Mouse (Mus musculus) yolk sac, embryonic 10.5 days (tissue): ENCODE measurements around the gene Cbx8.

Experiments used
- DNase-seq: peaks from one replicate; pipeline ENCODE4 v3.0.0-alpha.2; 2017; ENCODE audit warnings: low spot score

Cbx8 gene

DNA sequence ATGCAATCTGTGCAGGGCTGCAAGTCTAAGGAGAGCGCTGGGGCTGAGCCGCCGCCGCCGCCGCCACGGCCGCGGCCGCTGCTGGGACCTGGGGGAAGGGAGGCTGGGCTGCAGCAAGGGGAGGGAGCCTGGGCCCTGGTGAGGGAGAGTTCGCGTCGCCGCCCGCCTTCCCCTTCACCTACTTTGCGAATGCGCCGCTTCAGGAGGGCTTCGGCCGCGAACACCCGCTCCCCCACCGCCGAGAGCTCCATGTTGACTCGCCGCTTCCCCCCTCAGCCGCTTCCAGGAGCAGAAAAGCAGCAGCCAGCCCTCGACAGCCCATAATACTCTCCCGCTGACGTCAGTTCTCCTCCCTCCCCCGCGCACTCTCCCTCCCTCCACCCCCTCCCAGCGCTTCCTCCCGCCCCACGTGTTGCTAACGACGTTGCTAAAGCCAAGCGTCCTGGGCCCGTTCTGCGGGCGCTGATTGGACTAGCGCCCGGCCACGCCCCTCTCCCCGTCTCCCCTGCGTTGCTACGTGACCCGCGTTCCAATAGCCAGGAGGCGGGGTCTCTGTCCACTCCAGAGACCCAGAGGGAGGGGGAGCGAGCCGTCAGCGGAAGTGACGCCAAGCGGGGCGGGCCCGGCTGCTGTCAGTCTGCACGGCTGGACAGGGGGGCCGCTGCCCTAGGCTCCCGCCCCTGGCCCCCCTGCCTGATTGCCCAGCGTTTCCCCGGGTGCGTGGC is at the start of gene Cbx8:
Cbx8 (minus strand) TSS at position 370 of the 725 bp plus-strand sequence.
- peak; percentile 100 for DNase-seq

DNA sequence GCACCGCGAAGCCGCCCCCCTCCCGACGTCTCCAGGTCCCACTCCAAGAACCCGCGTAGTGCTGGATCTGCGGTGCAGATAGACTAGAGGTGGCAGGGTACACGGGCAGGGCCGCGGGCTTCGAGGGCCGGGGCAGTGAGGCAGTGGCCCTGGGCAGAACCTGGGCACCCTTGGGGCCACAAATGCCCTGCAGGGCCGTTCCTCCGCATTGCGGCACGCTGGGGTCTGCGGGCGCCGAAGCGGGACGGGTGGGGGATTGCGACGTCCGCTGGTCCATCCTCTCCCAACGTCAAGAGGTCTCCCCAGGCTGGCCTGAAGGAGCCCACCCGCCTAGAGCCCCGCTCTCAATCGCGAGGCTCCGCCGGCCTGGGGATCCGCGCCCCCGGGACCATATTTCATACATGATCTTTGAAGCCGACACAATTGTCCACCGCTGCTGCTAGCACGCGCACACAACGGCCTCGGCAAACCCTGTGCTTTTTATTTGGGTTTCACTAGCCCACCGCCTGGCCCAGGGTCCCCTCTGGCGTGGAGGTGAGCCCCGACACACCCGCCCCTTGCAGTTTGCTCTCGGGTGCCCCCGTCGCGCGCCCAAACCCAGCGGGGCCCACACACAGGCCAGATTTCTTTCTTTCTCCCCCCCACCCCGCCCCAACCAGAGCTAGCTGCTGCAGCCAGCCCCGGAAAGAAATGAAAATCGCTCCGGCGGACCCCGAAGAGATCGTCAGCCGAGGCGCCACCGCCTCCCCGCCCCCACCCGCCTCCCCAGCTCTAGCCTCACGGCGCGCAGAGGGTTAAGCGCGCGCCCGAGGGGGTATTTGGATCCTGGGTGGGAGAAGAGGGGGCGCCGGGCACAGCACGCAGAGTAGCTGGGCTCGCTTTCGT is 49.5 kb upstream of the Cbx8 start:
- no peak for DNase-seq

DNA sequence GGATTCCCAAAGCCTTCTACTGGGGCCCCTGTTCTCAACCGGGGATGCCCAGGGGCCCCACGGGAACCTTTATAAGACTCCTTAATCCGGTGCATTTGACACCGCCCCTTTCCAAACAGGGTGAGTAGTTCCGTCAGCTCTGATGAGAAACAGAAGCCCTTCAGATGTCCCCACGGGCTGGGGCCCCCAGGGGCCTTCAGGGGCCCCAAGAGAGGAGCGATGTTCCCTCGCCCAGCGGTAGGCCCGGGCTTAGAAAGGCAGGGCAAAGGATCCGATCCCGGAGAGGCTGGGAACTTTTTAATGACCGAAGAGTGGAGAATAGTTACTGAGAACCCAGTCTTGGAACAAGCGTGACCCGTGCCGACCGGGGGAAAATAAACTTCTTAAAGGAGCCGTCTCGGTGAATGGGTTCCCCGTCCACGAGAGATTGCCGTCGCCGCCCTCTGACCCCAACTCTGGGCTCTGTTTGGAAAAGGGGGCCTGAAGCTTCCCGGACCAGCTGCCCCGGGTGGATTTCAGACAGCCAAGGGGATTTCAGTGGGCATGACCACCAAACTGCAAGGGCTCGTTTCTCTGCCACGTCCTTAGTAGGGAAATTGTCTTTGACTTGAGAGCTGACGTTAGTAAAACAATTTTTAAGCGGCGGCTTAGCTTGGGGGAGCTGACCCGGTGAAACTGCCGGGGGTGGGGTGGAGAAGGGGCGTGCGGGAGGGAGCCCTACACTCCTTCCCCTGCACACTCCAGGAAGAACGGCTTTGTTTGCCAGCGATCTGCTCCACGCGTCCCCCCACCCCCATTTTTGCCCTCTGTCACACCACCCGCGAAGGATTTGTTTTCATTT is 48.7 kb upstream of the Cbx8 start:
- DNase-seq: no peak

DNA sequence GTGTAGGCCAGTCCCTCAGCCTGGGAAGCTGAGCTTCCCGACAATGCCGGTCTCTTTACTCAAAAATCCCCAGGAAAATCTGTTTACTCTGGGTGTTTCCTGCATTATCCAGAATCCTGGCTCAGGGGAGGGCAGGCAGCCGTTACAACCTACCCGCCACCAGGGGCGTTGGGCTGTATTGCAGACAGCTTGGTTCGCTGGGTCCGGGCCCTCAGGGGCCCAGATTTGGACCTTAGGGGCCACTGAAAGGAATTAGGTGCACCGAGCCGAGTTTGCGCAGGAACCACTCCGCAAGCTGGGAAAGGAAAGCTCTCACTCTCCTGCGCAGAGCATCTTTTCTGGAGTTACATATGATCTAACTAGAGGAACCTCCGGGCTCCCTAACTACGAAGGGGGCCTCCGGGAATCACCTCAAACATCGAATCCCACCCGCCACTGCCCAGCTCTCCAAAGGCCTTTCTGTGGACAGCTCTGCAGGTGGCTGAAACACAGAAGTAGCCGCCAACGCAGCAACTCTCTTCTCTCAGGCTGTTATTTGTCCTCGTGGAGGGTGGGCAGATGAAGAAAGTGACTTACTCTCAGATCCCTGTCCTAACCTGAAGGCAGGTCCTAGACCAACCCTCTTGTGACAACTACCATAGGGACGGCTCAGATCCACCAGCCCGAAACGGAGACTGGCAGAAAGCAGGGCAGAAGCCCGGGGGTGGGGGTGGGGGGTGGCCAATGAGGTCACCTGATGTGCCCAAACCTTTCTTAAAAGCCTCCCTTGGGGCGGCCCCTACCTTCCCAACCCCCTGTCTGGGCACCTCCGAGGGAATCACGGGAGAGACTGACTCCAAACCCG is 47.8 kb upstream of the Cbx8 start:
- DNase-seq: no peak

DNA sequence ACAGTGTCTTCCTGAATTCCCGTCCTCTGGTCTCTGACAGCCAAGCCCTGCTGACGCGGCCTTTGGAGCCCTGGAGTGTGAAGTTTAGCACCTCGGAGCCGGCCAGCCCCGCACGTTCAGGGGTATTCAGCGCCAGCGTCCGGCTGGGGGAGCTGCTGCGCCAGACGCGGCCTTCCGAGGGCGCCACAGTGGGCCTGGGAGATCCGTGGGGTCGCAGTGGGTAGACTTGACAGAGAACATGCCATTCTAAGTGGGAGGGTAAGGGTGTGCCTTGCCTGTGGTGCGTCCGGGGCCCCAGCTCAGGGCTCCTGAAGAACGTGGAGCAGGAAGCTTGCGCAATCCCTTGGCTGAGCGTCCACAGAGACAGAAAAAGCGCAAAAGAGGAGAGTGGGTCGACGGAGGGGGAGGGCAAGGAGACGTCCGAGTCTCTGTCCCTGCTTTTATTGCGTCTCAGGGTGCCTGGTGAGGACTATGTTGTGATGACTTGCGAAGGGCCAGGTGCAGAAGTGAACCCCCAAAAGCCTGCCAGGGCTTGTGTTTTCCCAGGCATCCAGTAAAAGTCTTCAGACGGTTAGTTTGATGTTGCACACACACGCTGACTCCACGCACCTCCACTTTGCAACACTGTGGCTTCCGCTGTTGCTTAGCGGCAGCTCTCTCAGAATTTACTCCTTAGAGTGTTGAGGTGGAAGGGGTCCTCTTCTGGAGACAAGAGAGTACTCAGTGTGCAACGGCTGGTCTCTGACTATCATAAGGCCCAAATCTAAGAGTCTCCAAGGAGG is 46.7 kb upstream of the Cbx8 start:
- no peak for DNase-seq

DNA sequence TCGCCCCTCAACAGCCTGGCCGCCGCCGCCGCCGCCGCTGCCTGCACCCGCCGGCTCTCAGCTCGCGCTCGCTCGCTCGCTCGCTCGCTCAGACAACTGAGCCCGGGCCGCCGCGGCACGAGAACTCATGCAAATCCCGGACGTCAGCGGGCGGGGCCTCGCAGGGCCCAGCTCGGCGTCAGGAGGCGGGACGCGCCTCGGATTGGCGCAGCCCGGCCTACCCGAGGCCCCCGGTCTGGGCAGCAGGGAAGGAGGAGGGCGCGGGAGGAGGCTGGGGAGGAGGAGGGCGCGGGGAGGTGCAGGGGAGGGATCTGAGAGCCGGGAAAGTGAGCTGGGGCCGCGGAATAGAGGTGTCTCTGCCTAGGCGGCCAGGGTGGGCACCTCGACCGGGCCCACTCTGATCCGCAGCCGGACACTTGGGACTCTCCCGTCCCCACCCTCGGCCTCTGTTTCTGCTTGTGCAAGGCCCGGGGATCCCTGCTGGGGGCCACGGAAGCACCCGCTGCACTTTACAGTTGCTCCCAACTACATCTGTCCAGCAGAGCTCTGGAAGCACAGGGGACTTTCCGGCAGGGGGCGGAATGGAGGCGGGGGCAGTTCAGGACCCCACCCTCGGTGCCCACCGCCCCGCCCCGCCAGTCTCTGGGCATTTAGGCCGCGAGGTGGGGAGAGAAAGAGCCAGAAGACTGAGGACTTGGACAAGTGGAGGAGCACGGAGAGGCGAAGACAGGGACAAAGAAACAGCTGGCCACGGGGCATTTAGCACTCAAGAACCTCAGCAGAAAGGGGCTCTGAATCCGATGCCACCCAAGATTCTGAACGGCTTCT is 45.6 kb upstream of the Cbx8 start, which contains the start of gene Cbx4:
Cbx4 (minus strand) TSS at position 78 of the 828 bp plus-strand sequence.
- peak; percentile 96 for DNase-seq

DNA sequence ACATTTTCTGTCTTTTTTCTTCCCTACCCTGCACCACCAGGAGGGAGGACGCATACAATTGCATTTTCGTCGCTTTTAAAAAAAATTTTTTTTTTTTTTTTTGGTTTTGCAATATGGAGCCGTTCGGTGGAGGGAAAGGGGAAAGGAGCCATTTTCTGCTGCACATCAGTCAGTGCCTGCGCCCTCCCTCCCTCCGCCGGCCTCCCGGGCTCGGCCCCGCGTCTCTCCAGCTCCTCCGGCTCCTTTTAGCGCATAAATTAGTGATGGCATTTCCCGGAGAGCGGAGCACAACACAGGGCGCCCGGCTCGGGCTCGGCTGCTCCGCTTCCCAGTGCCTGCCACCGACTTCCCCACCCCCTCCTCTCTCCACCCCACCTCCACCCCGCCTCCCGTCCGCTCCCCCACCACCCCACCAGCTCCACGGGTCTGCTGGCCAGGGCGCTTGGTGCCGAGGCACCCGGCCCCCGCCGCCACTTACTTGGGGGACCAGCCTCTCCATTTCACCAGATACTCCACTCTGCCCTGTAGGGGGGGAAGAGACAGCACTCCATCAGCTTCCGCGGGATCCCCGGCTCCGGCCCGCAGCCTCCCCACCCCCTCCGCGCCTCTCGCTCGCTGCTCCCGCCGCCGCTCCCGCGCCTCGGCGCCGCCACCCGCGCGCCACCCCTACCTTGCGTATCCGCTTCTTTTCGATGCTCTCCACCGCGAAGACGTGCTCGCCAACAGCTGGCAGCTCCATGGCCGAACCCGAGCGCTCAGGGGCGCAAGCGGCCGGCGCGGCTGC is 44.7 kb upstream of the Cbx8 start:
- DNase-seq: peak; percentile 78

DNA sequence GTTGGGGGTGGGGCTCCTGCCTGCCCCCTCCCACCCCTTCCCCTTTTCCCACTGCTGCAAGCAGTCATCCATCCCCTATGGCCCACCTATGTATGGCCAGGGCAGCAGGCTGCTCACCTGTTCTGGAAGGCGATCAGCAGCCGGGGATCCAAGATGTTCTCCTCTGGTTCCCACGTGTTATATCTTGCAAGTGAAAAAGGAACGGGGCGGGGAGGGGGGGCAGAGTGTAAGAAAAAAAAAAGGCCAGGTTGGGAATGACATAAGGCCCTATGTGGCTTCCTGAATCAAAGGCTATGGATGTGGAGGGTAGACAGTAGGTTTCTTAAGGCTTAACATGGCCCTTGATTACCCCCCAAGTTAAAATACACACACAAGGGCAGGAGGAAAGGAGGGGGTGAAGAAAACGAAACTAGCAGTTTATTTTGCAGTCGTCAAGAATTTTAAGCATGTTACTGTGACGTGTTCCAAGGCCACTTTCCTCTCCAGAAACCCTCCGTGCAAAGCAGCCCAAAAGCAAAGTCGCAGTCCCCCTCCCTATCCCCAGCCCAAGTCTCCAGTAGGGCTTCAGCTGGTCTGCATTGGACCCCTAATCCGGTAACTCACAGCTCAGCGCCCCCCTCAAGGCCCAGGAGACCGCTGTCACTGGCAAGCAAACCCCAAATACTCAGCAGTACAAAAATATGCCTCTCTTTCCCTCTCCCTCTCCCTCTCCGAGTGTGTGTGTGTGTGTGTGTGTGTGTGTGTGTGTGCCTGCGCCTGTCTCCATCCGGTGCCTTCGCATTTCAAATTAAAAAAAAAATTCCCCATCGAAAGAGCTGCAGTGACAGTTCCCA is 43.9 kb upstream of the Cbx8 start:
- DNase-seq: no peak

DNA sequence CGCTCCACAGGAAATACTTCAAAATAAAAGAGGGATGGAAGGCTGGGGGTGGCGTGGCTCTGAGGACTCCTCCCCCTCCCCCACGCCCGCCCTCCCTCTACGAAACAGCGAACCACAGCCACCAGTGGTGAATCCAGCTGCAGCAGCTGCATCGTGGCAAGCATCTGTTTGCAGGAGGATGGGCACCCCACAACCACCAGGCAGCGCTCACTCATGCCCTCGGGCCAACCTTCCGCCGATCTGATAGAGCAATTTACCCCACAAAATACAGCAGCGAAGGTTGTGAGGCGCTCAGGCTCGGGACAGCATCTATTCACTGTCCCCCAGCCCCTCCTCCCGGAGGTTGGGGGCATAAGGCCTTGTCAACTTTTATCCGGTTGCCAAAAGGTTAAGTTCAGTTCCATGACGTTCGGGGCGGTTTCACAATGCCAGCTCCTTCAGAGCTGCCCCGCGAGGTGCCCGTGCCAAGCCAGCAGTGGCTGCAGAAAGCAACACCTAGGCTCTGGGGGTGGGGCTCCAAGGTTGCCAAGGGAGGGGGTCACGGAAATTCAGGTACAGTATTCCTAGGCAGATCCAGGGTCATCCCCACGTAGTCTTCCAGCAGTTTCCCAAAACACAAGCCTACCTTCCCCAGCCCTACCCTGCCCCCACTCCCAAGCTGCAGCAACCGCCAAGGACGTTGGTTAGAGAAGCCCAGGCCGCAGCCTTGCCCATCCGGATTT is 43.1 kb upstream of the Cbx8 start:
- DNase-seq: no peak

DNA sequence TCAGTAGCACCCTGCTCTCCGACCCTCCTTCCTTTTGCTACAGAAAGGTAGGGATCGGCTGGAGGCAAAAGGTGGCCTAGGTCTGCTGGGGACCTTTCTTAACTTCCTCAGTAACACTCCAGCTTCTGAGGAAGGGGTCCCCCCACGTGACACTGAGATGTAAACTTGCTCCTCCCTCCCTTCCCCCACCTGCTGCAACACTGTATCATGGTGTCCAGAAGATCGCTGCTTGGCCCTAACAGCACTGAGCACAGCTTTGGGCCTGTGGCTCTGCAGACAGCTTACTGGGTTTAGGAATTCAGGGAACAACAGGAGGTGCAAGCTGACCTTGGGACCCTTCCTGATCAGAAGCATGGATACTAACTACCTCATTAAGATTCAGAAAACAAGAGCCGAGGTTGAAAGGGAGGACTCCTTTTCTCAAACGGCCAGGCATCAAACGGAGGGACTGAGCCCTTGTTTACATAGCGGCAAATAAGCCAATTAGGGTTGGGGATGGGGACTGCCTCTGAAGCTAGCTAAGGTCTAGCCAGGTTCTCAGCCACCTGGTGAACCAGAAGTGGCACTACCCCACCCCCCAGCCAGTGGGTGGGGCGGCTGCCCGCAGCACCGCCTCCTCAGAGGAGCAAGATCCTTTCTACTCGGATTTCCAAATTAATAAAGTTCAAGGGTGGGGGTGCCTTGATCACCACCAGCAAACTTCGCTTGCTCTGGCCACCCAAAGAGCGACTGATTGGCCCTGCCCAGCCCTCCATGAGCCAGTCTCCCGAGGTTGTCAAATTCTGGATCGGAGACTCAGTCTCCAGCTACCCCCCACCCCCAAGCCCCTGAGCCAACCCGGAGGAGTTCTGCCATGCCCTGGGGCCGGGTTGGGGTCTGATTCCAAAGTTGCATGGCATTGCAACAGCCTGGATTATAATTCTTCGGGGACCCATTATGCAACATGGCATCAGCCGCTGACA is 42.1 kb upstream of the Cbx8 start:
- no peak for DNase-seq

DNA sequence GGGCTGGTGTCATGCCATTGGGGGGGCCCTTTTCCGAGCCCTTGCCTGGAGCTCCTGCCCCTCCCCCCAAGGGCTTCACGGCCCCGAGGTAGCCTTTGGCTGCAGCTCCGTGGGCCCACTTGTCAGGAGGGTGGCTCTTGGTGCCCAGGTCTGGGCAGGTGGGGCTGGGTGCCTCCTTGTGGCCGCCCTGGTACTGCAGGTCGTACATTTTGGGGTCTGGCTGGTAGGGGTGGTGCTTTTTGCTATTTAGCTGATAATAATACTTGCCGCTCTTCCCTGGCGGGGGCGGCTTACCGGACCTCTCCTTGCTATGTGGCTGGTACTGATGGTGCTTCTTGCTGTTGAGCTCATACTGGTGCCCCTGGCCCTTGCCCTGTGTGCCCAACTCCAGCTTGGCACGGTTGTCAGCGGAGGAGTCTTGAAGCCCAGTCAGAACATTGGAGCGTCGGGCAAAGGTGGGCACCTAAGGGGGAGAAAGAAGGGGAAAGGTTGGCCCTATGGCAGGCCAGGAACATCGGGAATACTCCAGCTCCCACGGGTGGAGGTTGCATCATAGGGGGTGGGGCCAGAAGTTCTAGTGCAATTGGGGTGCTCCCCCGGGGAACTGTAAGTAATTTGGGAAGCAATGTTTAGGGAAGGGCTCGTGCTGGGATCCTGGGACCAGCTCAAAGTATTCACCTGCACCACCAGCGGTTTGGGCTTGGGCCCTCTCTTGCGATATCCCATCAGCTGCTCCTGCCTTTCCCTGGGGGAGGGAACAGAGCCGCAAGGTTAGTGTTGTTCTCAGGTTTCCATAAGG is 41.3 kb upstream of the Cbx8 start:
- no peak for DNase-seq

DNA sequence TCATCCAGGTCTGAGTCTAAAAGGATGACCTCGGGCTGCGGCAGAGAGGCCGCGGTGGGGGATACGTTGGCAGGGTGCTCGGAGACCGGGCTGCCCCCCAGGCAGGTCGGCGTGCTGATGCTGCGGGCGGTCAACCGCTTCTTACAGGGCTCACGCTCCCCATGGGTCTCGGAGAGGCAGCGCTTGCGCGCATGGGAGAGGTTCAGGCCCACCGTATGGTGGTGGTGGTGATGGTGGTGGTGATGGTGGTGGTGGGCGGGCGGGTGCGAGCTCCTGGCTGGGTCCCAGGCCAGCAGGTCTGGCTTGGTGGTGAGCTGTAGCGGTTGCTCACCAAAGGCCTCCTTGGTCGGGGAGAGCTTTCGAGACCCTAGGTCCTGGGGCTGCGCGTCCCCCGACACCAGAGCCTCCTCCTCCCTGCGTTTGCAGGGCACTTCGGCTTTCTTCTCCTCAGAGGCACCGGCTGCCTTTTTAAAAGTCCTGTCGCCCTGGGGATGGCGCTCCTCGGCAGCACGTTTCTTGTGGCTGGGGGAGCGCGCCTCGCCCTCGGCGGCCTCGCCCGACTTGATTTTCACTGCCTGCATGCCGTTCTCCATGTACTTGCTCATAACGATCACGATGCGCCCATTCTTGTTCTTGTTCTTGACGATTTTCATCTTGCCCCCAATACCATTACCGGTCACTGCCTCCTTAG is 40.5 kb upstream of the Cbx8 start:
- no peak for DNase-seq

DNA sequence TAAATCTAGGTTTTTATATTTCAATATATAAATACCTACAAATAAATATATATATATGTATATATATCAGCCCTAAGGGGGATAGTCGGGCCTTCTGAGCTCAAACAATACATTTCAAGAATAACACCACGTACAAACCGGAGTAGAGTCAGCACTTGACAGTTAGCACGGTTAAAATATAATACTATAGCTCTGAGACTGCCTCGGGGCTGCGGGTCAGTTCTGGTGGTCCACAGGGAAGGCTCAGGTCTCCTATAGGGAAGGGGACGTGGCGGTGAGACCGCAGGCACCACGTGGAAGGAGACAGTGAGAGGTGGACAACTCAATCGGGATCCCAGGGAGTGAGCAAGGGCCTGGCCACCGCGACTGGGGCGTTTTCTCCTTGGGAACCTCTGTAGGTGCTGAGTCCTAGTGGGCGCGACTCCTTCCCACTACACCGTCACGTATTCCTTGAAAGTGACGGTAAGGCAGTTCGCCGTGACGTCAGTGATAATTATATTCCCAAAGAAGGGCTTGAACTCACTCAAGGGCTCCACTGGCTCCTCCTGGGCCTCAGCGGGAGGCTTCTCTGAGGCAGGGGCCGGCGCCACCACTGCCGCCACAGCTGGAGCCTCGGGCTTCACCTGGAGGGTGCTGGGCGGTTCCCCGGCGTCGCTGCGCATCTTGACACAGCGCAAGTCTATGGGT is 39.8 kb upstream of the Cbx8 start:
- DNase-seq: no peak

DNA sequence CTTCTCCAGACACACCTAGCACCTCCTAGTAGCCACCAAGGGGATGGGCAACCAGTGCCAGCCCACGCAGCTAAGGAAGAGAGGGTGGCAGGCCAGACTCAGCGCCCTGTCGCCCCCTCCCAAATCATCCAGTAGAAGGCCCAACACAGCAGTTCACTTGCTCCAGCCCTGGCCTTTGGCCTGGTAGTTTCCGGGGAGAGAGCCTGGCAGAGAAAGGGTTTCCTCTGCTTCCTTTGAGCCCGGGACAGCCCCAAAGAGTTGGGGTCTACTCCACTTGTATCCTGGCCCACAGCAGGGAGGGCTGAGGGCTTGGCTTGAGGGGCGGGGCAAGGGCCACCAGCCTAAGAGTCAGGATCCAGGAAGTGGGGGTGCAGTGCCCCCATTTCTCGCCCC is 38.7 kb upstream of the Cbx8 start:
- no peak for DNase-seq
